Mouse (Mus musculus) embryonic facial prominence, embryonic 11.5 days (tissue): Measurements from ENCODE around the gene Zfp648. TPM values are rescaled to one million over a fixed set of nuclear protein-coding genes. Genes with fewer than 3 reads are reported as not detected.

ENCODE experiments used
- ATAC-seq: fragments of 200-750 bp; cut with Nextera tagmentation; replicated peaks from 2 replicates; pipeline ENCODE4 v1.8.0; 2017; ENCODE audit warnings: low read depth; ENCODE audit not compliant: insufficient number of reproducible peaks, low FRiP score, low TSS enrichment
- DNase-seq: peaks from one replicate; pipeline ENCODE4 v3.0.0-alpha.2; 2015; ENCODE audit warnings: low spot score
- H3K27ac ChIP-seq: fragments of 300-500 bp; sonication (generic); replicated peaks from 2 replicates; pipeline ENCODE4 v1.5.1; 2014; ENCODE audit warnings: mild to moderate bottlenecking, low read depth, low read length, control low read depth
- H3K27me3 ChIP-seq: fragments of 300-500 bp; sonication (generic); 2 replicates; pipeline ENCODE4 v1.6.1; 2014; ENCODE audit warnings: mild to moderate bottlenecking, low read length, moderate library complexity, mixed read lengths; ENCODE audit not compliant: control insufficient read depth, insufficient read depth
- H3K36me3 ChIP-seq: fragments of 300-500 bp; sonication (generic); replicated peaks from 2 replicates; pipeline ENCODE4 v1.6.1; 2014; ENCODE audit warnings: low read depth, mild to moderate bottlenecking, low read length, moderate library complexity, mixed read lengths; ENCODE audit not compliant: control insufficient read depth, insufficient read depth
- H3K4me1 ChIP-seq: fragments of 300-500 bp; sonication (generic); 2 replicates; pipeline ENCODE4 v1.6.1; 2014; ENCODE audit warnings: low read length, mixed read lengths; ENCODE audit not compliant: control insufficient read depth, insufficient read depth
- H3K4me2 ChIP-seq: fragments of 300-500 bp; sonication (generic); 2 replicates; pipeline ENCODE4 v1.6.1; 2014; ENCODE audit warnings: low read depth, mild to moderate bottlenecking, control low read depth, low read length, moderate library complexity
- H3K4me3 ChIP-seq: fragments of 300-500 bp; sonication (generic); 2 replicates; pipeline ENCODE4 v1.5.1; 2014; ENCODE audit warnings: low read depth, low read length, control low read depth
- H3K9ac ChIP-seq: fragments of 300-500 bp; sonication (generic); replicated peaks from 2 replicates; pipeline ENCODE4 v1.6.1; 2014; ENCODE audit warnings: mild to moderate bottlenecking, control low read depth, low read length
- H3K9me3 ChIP-seq: fragments of 300-500 bp; sonication (generic); replicated peaks from 2 replicates; pipeline ENCODE4 v1.6.1; 2016; ENCODE audit warnings: mild to moderate bottlenecking, low read length, inconsistent platforms, mixed read lengths; ENCODE audit not compliant: control insufficient read depth
- WGBS: fragments of 180-500 bp; shearing (Covaris S2); extraction: QIAGEN DNeasy Blood & Tissue Kit; methylation state at CpG from one replicate; pipeline ENCODE4 v1.1.7; 2014; 5-methylcytosine and 5-hydroxymethylcytosine counted together
- polyA plus RNA-seq: library from polyadenylated mRNA; unstranded; fragments of >200 nt; fragmentation: Nextera tagmentation; extraction: Ambion mirVana; gene quantifications from 2 replicates; pipeline ENCODE4 v1.2.1, GENCODE M21; 2014

The Zfp648 gene
- polyA plus RNA-seq, 1 experiment from 2014 or later, result 0.14 TPM

DNA sequence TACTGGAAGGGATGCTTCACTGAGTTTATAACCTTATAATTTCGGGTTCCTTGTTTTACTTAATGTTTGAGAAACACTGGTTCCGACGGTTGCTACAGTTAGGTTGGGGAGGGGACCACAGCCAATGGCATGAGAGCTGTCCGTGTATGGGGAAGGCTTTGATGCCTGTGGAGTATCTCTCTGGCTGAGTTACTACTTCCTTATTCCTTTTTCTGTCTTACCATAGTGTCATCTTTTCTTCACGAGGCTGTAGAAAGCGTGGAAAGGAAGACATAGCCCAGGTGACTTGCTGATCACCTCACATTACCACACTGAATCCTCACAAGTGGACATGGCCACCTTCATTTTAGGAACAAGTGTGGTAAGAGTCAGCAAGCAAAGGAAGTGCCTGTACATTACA lies 32.0 kb downstream of the Zfp648 start:
- ATAC-seq (no peak), DNase-seq (no peak)
- H3K27me3 ChIP-seq, result no peaks in the 10 kb centered on the region
- H3K9ac ChIP-seq, result no peak overlapping the region
- no peak overlapping the region for H3K4me2 ChIP-seq
- H3K9me3 ChIP-seq, result no peaks in the 10 kb centered on the region
- no peaks in the 10 kb centered on the region for H3K36me3 ChIP-seq
- no peaks in the 10 kb centered on the region for H3K4me1 ChIP-seq
- WGBS, result 75% methylated on average over 6 of the region's 6 CpGs
- no peak overlapping the region for H3K4me3 ChIP-seq
- no peak overlapping the region for H3K27ac ChIP-seq

DNA sequence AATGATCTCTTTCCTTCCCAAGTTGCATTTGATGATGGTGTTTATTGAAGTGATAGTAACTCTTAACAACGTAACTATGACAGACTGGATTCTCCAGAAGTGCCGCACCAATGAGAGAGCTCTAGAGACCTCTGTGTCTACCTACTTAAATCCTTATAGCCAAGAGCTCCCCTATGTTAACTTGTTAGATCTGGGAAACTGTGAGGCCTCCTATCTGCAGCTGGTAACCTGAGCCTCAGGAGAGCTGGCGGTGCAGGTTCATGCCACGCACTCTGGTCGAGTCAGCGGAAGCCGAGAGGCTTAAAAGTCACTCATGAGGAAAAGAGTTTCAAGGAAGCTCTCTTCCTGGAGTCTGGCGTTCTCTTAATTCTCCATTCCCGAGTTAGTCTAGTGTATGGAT lies 33.8 kb downstream of the Zfp648 start:
- no peaks in the 10 kb centered on the region for H3K9me3 ChIP-seq
- no peak overlapping the region for H3K27ac ChIP-seq
- no peak overlapping the region for H3K9ac ChIP-seq
- H3K36me3 ChIP-seq, result no peaks in the 10 kb centered on the region
- no peaks in the 10 kb centered on the region for H3K4me1 ChIP-seq
- 80% methylated on average over 9 of the region's 9 CpGs for WGBS
- H3K4me2 ChIP-seq, result no peak overlapping the region
- no peak for DNase-seq
- no peak overlapping the region for H3K4me3 ChIP-seq
- no peaks in the 10 kb centered on the region for H3K27me3 ChIP-seq
- no peak for ATAC-seq

DNA sequence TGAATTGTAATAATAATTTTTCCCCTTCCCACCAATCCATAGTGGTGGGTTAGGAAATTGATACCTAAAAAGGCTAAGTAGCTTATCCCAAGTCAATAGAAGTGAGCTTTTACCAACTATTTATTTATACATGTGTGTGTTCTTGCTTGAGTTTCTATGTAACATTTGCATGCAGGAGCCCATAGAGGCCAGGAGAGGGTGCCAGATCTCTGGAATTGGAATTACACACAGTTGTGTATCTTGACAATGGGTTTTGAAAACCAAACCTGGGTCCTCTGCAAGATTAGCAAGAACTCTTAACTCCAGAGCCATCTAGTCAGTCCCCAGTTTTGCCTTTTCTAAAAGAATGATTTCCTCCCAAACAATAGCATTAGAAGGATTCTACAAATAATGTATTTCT lies 37.9 kb downstream of the Zfp648 start:
- no peaks in the 10 kb centered on the region for H3K4me1 ChIP-seq
- peak; percentile 12 for DNase-seq
- no peaks in the 10 kb centered on the region for H3K36me3 ChIP-seq
- H3K4me2 ChIP-seq, result no peak overlapping the region
- no peak overlapping the region for H3K27ac ChIP-seq
- no peak for ATAC-seq
- no peaks in the 10 kb centered on the region for H3K9me3 ChIP-seq
- H3K9ac ChIP-seq, result no peak overlapping the region
- H3K27me3 ChIP-seq, result no peaks in the 10 kb centered on the region
- no peak overlapping the region for H3K4me3 ChIP-seq

DNA sequence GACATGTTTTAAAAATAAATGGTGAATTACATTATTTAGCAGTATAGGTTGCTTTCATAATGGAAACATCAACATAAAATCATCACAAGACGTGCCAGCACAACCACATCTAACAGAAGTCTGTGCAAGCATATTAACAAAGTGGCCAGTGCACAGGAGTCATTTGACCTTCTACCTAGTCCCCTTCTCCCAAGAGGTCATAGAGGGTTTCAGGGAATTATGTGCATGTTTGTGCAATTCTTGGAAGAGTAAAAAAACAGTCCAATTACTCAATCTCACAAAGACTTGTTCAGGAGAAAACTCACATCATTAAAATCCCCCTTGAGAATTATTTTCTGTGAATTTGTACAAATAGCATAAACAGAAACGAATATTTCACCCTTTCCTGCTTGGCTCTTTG lies 50.2 kb downstream of the Zfp648 start:
- Histone ChIP-seq H3K4me3 (no peak overlapping the region), H3K27me3 (no peaks in the 10 kb centered on the region), H3K9ac (no peak overlapping the region), H3K4me2 (no peak overlapping the region), H3K36me3 (no peaks in the 10 kb centered on the region), H3K4me1 (no peaks in the 10 kb centered on the region), H3K27ac (no peak overlapping the region), H3K9me3 (no peaks in the 10 kb centered on the region)
- WGBS, result 71% methylated on average over 2 of the region's 2 CpGs
- DNase-seq, result no peak
- ATAC-seq, result no peak

GRCm38 (mm10) chr1:154252739-154253138 lies 51.8 kb downstream of the Zfp648 start:
- DNase-seq, result no peak
- H3K4me3 ChIP-seq, result no peak overlapping the region
- no peak overlapping the region for H3K4me2 ChIP-seq
- no peak for ATAC-seq
- no peak overlapping the region for H3K27ac ChIP-seq
- no peaks in the 10 kb centered on the region for H3K9me3 ChIP-seq
- H3K36me3 ChIP-seq, result no peaks in the 10 kb centered on the region
- H3K9ac ChIP-seq, result no peak overlapping the region
- H3K27me3 ChIP-seq, result no peaks in the 10 kb centered on the region
- no peaks in the 10 kb centered on the region for H3K4me1 ChIP-seq
- 67% methylated on average over 5 of the region's 5 CpGs for WGBS
